Mouse (Mus musculus): ENCODE data around the gene Chtf18.

The Chtf18 gene

DNA sequence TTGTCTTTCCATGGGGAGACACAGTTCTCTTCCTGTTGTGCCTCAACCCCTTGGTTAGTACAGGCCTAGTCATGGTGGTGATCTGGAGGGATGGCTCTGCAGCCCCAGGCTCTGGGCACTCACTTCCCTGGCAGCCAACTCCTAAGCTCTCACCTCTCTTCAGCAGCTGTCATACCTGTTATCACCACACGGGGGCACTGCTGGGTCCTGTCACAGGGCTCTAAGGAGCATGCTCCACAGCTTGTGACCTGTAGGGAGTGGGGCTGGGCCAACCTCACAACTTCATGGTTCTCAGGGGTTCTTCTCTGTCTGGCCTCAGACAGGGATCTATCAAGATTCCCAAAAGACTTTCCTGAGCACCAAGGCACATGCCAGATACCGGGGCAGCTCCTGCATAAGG, 4.9 kb upstream of the Chtf18 start:
- DNase-seq, result peak; percentile 96

DNA sequence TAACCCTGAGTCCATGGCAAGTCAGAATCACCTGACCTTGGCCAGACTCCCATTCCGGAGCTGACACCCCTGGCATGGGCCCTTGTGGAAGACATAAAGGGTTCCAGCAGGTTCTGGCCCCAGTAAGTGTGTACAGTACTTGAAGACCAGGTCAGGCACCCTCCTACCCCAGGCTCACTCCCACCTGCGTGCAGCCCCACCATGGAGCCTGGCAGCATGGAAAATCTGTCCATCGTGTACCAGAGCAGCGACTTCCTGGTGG, 721 bp upstream of the Chtf18 start:
- DNase-seq, result no peak

DNA sequence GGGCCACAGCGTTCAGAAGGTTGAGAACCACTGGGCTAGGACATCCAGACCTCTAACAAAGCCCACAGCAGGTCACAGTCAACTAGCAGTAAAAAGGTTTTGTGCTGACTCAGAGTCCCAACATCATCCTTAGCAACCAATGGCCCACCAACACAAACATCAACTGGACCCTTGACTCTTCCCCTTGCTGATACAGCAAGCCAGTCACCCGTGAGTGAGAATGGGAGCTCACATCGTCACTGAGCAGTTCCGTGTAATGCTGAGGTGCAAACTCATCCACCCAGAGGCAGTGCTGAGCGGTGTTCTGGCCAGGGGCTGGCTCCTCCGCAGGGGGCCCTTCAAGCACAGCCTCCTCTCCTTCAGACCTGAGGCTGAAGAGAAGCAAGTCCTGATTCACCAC, 2.0 kb downstream of the Chtf18 start:
- DNase-seq, result no peak

DNA sequence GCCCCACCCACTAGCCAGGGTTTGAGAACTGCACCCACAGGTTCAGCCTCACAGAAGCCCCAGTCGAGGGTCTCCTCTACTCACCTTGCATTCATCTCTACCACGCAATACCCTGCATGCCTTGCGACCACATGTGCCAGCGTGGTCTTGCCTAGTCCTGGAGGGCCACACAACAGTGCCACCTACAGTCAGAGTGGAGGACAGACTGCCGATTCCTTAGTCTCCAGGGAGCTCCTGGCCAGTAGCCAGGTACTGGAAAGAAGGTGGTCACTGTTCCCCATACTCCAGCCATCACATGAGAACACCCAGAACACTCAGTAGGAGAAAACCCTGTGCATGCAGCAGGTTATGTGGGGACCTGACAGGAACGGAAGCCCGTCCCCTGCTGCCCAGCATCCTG, 3.3 kb downstream of the Chtf18 start:
- DNase-seq, result no peak

DNA sequence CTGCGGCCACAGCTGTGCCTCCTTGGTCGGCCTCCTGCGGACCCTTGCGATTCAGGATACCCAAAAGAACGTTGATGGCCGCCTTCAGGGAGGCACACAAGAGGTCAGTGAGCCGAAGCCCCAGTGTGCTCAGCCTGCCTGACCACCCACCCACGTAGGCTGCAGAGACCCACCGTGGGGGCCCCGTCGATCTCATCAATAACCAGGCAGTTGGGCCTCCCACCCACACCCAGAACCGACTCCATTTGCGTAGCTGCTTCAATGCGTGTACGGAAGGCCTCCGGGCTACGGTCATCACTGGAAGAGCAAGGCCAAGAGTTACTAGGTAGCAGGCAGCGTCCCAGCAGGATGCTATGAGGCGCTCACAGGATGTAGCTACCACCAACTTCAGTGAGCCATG, 3.7 kb downstream of the Chtf18 start:
- peak; percentile 82 for DNase-seq

DNA sequence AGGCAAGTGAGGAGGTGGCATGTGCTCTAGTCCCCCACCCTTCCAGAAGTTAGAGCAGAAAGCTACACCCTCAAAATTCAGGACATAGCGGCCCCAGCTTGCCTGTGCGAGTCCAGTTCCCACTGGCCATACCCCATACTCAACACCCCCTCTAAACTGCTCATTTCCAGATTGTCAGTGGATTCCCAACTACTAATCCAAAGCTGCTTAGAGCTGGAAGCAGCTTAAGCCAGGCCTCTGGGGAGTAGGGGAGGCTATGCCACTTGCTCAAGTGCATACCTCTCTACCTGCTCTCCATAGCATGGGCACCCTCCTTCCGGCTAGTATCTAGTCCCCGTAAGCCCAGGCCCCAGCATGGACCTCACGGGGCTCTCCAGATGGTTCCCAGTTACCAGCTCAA, 5.7 kb downstream of the Chtf18 start:
- DNase-seq, result no peak

DNA sequence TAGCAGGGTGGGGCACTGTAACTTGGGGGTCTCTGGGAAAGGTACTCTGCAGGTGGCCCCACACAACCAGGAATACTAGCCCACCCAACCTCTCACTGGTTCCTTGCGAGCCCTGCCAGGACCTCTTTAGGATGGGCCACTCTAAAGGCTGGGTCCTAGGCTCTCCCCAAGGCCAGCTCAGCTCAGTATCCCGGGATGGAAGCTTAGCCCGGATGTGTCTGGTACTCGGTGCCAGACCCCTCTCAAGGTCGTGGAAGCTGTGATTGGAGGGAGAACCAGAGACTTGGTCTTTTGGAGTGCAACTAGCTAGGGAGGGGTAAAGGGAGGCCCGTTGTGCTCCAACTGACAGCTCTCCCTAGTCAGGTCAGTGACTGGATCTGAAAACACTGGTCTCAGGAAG, 9.5 kb downstream of the Chtf18 start:
- DNase-seq, result peak; percentile 84

DNA sequence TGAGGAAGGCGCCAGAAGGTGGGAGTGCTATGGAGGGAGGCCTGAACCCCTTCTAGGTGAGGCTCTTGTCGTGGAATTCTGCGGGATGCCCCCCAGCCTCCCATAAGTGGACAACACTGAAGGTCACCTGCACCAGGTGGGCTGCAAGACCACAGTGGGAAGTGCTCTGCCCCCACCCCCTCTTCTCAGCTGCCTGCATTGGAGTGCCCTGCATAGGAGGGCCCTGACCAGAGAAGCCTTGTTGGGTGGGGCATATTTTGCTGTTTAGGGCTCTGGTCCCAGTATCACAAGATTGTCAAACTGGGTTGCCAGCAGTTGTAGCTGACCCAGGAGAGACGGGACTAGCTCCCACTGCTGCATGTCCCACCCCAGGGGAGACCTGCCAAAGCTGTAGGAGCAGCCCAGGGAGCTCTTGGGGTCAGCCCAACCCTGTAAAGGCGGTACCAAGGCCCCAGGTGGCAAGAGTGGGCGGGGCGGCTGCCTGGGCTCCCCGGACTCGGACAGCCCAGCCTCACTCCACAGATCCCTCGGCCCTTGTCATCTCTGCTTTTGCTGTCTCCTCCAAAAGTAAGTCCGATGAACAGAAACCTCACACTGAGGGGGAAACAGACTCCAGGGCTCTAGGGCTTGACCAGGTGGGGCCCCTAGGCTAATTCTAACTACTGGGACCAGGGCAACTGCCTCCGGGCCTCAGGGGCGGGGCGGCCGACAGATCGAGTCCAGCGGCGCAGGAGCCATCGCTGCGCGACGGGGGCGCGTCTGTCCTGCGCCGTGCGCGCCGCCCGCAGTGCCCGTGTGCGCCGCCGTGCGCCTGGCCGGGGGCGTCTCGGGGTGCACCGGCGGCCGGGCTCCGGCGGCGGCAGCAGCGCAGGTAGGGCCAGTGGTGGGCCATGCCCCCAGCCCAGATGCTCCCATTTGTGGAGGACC, 10.2 kb downstream of the Chtf18 start, which contains the start of gene Gng13:
Gene Gng13 (plus strand): TSS at position 461 of the 927 bp plus-strand sequence.
- peak; percentile 86 for DNase-seq

DNA sequence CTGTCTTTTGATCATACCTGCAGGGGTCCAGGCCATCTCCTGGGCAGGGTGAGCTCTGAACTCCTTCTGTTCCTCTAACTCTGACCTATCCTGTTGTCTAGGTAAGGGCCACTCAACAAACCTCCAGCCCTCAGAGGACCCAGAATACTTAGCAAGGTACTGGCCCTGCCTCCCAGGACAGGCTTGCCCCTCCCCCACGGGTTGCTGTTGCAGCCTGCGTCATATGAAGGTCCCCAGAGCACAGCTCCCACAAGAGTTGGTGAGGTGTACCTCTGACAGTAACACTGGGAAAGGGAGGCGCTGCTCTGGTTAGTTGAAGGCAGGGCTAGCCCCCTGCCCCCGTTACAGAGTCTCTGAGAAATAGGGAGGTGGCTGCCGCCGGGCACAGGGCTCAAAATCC, 11.1 kb downstream of the Chtf18 start:
- peak; percentile 82 for DNase-seq

DNA sequence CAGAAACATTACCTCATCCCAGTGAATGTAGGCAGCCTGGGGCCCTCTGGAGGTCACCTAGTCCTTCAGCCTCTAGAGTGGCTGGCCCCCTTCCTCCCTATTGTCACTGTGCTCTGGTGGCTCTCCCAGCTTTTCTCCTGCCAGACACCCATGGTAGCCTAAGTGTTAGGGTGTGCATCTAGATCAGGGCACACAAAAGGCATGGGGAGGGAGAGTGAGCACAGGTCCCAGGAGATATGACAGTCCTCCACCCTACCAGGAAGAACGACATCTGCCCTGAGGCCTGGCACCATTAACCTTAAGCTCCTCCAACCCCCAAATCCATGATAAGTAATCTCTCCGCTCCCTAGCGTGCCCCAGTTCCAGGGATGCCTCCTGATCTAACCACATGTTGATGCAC, 11.6 kb downstream of the Chtf18 start:
- no peak for DNase-seq

DNA sequence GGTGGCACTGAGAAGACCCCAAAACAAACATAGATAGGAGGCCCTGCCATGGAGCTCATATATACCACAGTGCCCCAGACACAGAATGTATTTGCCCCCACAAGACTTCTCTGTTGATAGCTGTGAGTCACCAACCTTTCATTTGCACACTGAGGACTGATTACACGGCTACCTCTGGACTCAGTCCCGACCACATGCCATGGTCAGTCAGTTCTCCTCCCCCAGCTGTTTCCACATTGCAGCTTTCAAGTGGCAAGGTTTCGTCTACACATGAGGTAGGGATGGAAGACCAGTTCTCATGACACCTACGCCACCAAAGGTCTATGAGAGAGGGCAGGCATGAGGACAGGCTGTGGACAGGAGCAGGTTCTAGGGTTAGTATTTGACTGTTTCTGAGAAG, 16.1 kb downstream of the Chtf18 start:
- no peak for DNase-seq

DNA sequence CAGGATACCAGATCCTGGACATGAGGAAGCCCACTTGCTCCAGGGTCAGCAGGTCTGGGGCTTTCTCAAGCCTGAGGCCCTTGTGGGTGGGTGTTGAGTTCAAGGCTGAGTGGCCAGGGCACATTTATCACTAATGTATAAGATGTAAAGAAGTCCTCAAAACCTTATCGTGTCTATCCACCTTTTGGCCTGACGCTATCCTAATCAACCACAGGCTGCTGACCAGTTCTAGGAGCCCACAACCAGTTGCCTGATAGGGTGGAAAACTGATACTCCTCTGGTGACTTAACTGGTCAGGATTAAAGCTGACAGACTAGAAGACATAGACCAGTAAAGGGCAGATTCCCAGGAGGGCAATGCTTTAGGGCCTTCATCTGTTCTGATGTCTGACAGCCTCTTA, 17.2 kb downstream of the Chtf18 start:
- DNase-seq, result peak; percentile 78

DNA sequence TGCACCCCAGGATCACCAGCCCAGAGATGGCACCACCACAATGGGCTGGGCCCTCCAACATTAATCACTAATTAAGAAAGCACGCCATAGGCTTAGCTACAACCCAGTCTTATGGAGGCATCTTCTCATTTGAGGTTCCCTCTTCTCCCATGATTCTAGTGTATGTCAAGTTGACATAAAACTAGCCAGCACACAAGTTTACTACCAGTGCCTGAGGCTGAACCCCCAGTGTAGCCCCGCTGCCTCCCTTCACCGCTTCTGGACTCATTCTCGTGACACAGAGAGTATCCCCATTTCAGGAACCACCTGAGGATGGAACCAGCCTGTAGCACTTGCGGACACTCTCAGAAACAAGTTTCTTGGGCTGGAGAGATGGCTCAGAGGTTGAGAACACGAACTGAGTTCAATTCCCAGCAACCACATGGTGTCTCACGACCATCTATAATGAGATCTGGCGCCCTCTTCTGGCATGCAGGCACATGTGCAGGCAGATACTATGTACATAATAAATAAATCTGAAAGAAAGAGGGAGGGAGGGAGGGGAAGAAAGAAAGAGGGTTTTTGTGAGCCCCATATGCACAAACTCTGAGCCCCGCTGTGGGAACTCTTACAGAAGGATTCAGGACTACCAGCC, 26.2 kb downstream of the Chtf18 start:
- peak; percentile 55 for DNase-seq

DNA sequence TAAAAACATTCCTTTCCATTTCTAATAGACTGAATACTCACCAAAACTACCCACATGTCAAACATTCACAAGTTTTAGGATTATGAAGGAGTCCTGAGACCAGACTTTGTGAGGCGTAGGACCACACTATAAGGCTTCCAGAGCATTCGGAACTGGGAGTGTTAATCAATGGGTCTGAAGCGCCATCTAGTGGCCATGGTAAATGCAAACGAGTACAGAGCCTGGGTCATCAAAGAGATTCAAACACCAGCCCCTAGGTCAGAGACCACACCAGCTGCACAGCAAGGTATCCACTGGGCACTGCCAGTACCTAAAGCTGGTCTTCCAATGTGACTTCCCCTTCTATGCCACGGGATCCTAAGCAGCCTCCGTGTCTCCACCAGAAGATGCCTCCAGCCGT, 28.8 kb downstream of the Chtf18 start:
- peak; percentile 93 for DNase-seq

DNA sequence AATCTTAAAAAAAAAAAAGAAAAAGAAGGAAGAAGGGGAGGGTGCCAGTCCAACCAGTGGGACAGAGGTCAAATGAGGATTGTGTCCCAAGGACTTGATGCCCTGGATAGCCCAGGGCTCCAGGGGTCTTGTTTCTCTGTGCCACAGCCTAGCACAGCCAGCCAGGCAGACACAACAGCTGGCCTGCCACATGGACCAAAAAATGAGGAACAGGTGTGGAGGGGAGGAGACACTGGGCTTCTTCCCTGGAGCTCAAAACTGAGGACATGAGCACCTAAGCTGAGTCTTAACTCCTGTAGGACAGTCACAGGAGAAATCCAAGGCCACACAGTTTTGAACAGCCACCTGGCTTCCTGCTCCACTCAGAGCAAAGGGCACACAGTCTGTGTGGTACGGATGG, 31.0 kb downstream of the Chtf18 start:
- no peak for DNase-seq

DNA sequence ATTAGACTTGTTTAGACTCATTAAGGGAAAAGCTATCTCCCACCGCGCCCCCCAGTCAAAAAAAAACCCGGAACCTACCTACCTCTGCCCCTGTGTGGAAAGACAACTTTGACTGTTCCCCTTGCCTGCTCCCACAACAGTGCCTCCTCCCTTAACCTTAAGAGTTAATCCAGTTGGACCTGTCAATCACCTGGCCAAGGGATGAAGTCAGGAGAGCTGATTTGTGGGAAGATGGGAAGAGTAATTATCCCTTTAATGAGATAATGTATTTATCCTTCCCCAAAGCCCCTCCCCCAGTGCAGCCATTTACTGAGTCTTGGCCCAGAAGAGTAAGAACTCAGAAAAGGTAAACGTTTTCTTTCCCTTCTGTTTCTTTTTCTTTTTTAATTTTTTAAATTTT, 38.3 kb downstream of the Chtf18 start:
- DNase-seq, result no peak

DNA sequence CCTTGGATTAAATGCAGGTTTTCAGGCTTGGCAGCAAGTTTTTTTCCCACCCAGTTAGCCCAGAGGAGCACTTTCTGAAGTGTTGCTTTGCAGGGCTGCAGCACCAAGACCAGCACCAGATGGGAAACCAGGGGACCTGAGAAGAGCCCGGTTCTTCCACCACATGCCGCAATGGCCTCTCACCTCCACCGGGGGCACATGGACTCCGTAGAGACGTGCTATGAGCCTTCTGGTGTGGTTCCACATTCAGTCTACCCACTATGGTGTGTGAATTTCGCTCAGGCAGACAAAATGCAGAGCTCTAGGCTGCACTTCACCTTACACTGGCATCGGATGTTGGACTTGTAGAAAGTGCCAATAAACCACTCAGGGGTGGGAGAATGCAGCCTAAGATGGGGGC, 40.9 kb downstream of the Chtf18 start:
- peak; percentile 76 for DNase-seq

DNA sequence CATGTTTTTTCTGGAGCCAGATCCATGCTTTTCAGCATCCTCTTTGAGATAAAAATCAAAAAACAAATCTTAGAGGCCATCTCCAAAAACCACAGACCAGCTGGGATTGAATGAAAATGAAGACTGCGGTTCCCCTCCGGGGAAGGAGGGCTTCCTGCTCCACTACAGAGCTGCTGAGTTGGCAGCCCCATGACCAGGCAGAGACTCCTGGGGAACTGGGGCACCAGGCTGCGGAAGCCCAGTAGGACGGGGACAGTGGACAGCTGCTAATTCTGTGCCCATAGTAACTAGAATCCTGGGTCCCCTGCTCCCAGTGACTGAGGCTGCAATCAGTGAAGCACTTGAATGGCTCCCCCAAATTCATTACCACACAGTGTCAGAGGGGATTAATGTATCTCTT, 45.6 kb downstream of the Chtf18 start:
- peak; percentile 95 for DNase-seq

DNA sequence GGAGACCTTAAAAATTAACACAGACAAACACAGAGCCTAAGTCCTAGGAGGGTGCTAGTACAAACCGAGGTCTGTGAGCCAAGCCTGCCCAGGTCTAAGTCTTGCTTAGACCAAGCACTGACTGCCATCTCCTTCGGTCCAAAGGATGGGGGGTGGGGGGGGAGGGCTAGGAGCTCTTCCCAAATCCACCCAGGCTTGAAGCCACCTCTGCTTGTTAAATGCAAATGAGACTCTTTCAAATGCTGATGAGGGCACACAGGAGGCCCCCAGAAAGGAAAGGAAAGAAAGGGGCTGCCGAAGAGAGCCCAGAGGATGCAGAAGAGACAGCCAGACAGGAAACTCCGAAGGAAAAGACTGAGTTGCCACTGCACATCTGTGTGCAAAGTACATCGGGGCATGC, 47.4 kb downstream of the Chtf18 start:
- no peak for DNase-seq

DNA sequence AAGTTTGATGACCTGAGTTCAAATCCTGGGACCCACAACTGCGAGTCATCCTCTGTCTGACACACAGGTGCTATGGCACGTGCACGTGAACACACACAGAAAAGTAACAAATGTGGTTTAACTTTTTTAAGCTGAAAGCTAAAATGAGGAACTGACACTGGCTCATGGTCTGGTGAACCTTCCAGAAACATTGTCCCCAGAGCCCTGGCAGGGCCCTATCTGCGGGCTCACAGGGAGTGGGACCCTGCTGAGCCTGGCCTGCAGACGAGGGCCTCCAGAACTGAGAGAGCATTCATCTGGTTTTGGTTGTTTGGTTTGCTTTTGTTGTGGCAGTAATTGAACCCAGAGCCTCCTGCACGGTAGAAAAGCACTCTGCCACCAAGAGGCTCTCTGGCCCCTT, 49.2 kb downstream of the Chtf18 start:
- no peak for DNase-seq

DNA sequence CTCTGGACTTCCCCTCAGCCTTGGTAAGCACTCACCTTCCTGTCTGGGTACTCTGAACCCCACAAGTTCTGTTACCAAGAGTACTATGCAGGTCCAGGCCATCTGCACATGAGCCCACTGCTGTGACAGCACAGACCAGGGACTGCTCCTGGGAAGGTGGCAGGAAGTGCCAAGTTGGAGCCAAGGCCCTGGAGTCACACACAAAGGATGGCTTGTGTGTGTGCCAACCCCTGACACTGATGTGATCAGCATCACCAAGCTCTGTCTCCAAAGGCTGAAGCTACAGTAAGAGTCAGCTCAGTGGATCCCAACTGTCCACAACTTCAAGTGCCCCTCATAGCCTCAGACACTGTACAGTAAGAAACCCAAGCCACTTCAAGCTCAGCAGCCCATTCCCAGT, 54.2 kb downstream of the Chtf18 start:
- DNase-seq, result no peak

Measured in heart, adult 11 months (tissue).